Mouse (Mus musculus): ENCODE measurements around the gene Actg1. TPM values are rescaled to one million over a fixed set of nuclear protein-coding genes. Genes with fewer than 3 reads are reported as not detected.

Gene Actg1
- polyA plus RNA-seq, 1 experiment from 2014 or later = 2,926 TPM

- Histone ChIP-seq H3K27me3 (ENCODE audit: insufficient read depth, low read length) (no peaks in the 10 kb centered on the region), H3K4me1 (ENCODE audit: insufficient read depth) (no peaks in the 10 kb centered on the region), H3K9me3 (ENCODE audit: low read depth, low read length) (no peaks in the 10 kb centered on the region), H3K4me3 (ENCODE audit: low read depth, low read length) (no peak overlapping the region), H3K27ac (ENCODE audit: low read depth) (no peak overlapping the region), H3K36me3 (ENCODE audit: insufficient read depth) (no peaks in the 10 kb centered on the region), H3K9ac (no peak overlapping the region), H3K4me2 (no peak overlapping the region)
- ATAC-seq (ENCODE audit: insufficient read depth) = no peak
- WGBS = 71% methylated on average over 6 of the region's 6 CpGs
- no peak for DNase-seq
- no peak for TF ChIP-seq CTCF (IDR thresholded peaks at IDR 0.05; ENCODE audit: low read depth)
These were observed 12.8 kb downstream of the Actg1 start for GRCm38 (mm10) chr11:120335431-120336021.

- H3K36me3 ChIP-seq (ENCODE audit: insufficient read depth) = no peaks in the 10 kb centered on the region
- no peak overlapping the region for H3K9ac ChIP-seq
- WGBS = 91% methylated on average over 10 of the region's 10 CpGs
- H3K27ac ChIP-seq (ENCODE audit: low read depth) = no peak overlapping the region
- H3K27me3 ChIP-seq (ENCODE audit: insufficient read depth, low read length) = no peaks in the 10 kb centered on the region
- H3K4me3 ChIP-seq (ENCODE audit: low read depth, low read length) = no peak overlapping the region
- DNase-seq = no peak
- no peaks in the 10 kb centered on the region for H3K9me3 ChIP-seq (ENCODE audit: low read depth, low read length)
- peaks cover 11% of the 10 kb centered on the region for H3K4me1 ChIP-seq (ENCODE audit: insufficient read depth)
- H3K4me2 ChIP-seq = no peak overlapping the region
- no peak for ATAC-seq (ENCODE audit: insufficient read depth)
- TF ChIP-seq CTCF (IDR thresholded peaks at IDR 0.05; ENCODE audit: low read depth) = no peak
These were observed 28.2 kb downstream of the Actg1 start for GRCm38 (mm10) chr11:120320156-120320555.

DNA sequence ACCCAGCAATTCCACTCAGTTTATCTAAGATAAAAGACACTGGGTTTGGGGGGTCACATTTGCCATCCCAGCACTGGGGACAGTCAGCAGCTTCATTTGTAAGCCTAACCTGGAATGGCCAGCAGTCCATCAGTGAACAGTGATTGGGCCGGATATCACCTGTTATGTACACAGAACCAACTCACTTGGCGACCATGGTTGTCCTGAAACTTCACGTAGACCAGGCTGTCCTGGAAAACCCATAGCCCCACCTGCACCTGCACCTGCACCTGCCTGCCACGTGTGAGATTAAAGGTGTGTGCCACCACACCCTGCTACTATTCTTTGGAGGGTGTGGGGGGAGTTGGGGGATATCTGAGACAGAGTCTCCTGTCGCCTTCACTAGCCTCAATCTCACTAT, 29.0 kb downstream of the Actg1 start:
- H3K9me3 ChIP-seq (ENCODE audit: low read depth, low read length) = no peaks in the 10 kb centered on the region
- WGBS = 80% methylated on average over 5 of the region's 5 CpGs
- no peak for ATAC-seq (ENCODE audit: insufficient read depth)
- no peak overlapping the region for H3K9ac ChIP-seq
- no peak for DNase-seq
- H3K4me1 ChIP-seq (ENCODE audit: insufficient read depth) = peaks cover 19% of the 10 kb centered on the region
- no peaks in the 10 kb centered on the region for H3K27me3 ChIP-seq (ENCODE audit: insufficient read depth, low read length)
- no peak overlapping the region for H3K4me2 ChIP-seq
- H3K36me3 ChIP-seq (ENCODE audit: insufficient read depth) = no peaks in the 10 kb centered on the region
- no peak overlapping the region for H3K27ac ChIP-seq (ENCODE audit: low read depth)
- TF ChIP-seq CTCF (IDR thresholded peaks at IDR 0.05; ENCODE audit: low read depth) = no peak
- H3K4me3 ChIP-seq (ENCODE audit: low read depth, low read length) = no peak overlapping the region

DNA sequence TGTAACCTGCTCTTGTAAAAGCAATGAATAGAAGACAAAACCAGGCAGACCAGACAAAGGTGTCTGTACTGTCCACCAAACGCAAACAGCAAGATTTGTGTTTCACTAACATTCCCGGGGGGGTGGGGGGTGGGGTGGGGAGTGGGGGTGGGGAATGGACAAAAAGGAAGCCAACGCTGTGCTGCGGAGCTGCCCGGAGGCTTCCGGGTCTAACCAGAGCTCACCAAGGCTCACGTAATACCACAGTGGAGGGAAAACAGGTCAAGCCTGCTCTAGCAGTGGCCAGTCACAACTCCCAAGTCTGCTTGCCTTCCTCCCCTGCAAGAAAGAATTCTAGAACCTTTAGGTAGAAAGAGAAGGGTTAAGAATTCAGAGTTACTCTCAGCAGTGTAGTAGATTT, 30.9 kb downstream of the Actg1 start:
- Histone ChIP-seq H3K4me2 (peak overlapping the region; percentile 89), H3K9ac (peak overlapping the region; percentile 83)

DNA sequence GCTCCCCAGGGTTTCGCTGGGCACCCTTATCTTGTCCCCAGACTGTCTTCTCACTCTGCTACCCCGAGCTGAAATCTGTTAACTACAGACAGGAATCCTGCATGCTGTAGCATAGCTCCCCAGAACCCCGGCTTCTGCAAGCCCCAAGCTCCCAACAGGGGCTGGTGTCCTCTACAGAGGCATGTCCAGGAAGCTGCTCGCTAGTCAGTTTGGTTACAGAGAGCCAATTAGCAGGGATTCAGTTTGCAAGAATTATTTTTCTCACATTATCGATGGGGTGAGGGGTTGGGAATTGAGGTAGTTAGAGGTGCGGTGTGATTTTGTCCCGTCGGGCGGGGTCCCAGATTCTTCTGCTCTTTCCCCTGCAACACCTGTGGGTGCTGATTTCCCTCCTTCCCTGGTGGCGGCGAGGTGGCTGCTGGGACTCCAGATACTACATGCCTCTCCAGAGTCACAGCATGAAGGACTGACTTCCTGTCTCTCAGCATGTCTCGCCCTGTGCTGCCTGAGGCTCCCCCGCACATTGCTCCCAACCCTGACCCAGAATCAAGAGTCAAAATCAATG, 31.6 kb downstream of the Actg1 start:
- Histone ChIP-seq H3K4me1 (ENCODE audit: insufficient read depth) (peaks cover 22% of the 10 kb centered on the region), H3K36me3 (ENCODE audit: insufficient read depth) (no peaks in the 10 kb centered on the region), H3K4me2 (peak overlapping the region; percentile 89), H3K27ac (ENCODE audit: low read depth) (peak overlapping the region; percentile 99), H3K27me3 (ENCODE audit: insufficient read depth, low read length) (no peaks in the 10 kb centered on the region), H3K9ac (peak overlapping the region; percentile 83), H3K4me3 (ENCODE audit: low read depth, low read length) (peak overlapping the region; percentile 59), H3K9me3 (ENCODE audit: low read depth, low read length) (no peaks in the 10 kb centered on the region)
- no peak; the same call in 1 of the 2 replicates for TF ChIP-seq CTCF (IDR thresholded peaks at IDR 0.05; ENCODE audit: low read depth)
- WGBS = 16% methylated on average over 13 of the region's 13 CpGs
- peak; percentile 28; the same call in 1 of the 2 replicates for ATAC-seq (ENCODE audit: insufficient read depth)
- DNase-seq = peak; percentile 57

More for the DNA sequence above, 30.9 kb downstream of the Actg1 start:
- H3K27me3 ChIP-seq (ENCODE audit: insufficient read depth, low read length) = no peaks in the 10 kb centered on the region
- ATAC-seq (ENCODE audit: insufficient read depth) (no peak), DNase-seq (no peak)
- no peak for TF ChIP-seq CTCF (IDR thresholded peaks at IDR 0.05; ENCODE audit: low read depth)
- WGBS = 56% methylated on average over 7 of the region's 7 CpGs
- peak overlapping the region; percentile 59; the same call in 1 of the 2 replicates for H3K4me3 ChIP-seq (ENCODE audit: low read depth, low read length)
- no peaks in the 10 kb centered on the region for H3K9me3 ChIP-seq (ENCODE audit: low read depth, low read length)
- peak overlapping the region; percentile 99 for H3K27ac ChIP-seq (ENCODE audit: low read depth)
- H3K4me1 ChIP-seq (ENCODE audit: insufficient read depth) = peaks cover 19% of the 10 kb centered on the region
- H3K36me3 ChIP-seq (ENCODE audit: insufficient read depth) = no peaks in the 10 kb centered on the region

- H3K9ac ChIP-seq = peak overlapping the region; percentile 83
- peak; percentile 95 for ATAC-seq (ENCODE audit: insufficient read depth)
- WGBS = 3% methylated on average over 37 of the region's 37 CpGs
These were observed 32.3 kb downstream of the Actg1 start for GRCm38 (mm10) chr11:120315832-120316689.

GRCm38 (mm10) chr11:120315416-120315761, 33.0 kb downstream of the Actg1 start:
- Histone ChIP-seq H3K36me3 (ENCODE audit: insufficient read depth) (no peaks in the 10 kb centered on the region), H3K9ac (peak overlapping the region; percentile 83), H3K4me2 (peak overlapping the region; percentile 89), H3K4me1 (ENCODE audit: insufficient read depth) (peaks cover 31% of the 10 kb centered on the region), H3K9me3 (ENCODE audit: low read depth, low read length) (no peaks in the 10 kb centered on the region), H3K27me3 (ENCODE audit: insufficient read depth, low read length) (no peaks in the 10 kb centered on the region), H3K4me3 (ENCODE audit: low read depth, low read length) (peak overlapping the region; percentile 59), H3K27ac (ENCODE audit: low read depth) (peak overlapping the region; percentile 99)
- WGBS = 31% methylated on average over 4 of the region's 4 CpGs
- no peak for TF ChIP-seq CTCF (IDR thresholded peaks at IDR 0.05; ENCODE audit: low read depth)
- ATAC-seq (ENCODE audit: insufficient read depth) (no peak), DNase-seq (peak; percentile 44)

More at GRCm38 (mm10) chr11:120315832-120316689, 32.3 kb downstream of the Actg1 start:
- Histone ChIP-seq H3K27me3 (ENCODE audit: insufficient read depth, low read length) (no peaks in the 10 kb centered on the region), H3K36me3 (ENCODE audit: insufficient read depth) (no peaks in the 10 kb centered on the region), H3K4me2 (peak overlapping the region; percentile 89), H3K27ac (ENCODE audit: low read depth) (peak overlapping the region; percentile 99), H3K9me3 (ENCODE audit: low read depth, low read length) (no peaks in the 10 kb centered on the region), H3K4me3 (ENCODE audit: low read depth, low read length) (peak overlapping the region; percentile 59), H3K4me1 (ENCODE audit: insufficient read depth) (peaks cover 28% of the 10 kb centered on the region)
- peak; percentile 97 for DNase-seq
- TF ChIP-seq CTCF (IDR thresholded peaks at IDR 0.05; ENCODE audit: low read depth) = no peak
